Mouse (Mus musculus) kidney, adult 2 months (tissue): ENCODE measurements around the gene Erap1. TPM values are rescaled to one million over a fixed set of nuclear protein-coding genes. Genes with fewer than 3 reads are reported as not detected.

Experiments
- DNase-seq: peaks from one replicate; pipeline ENCODE4 v3.0.0; 2021
- H3K27ac ChIP-seq: fragments of 200-500 bp; 2 replicates; pipeline ENCODE4 v1.5.1; 2012; ENCODE audit warnings: low read depth, low read length, control low read depth, inconsistent platforms; ENCODE audit not compliant: insufficient read depth
- H3K27me3 ChIP-seq: fragments of 200-500 bp; replicated peaks from 2 replicates; pipeline ENCODE4 v1.6.1; 2012; ENCODE audit warnings: mild to moderate bottlenecking, moderate library complexity, low read length, inconsistent platforms; ENCODE audit not compliant: control insufficient read depth, insufficient read depth
- H3K36me3 ChIP-seq: fragments of 200-500 bp; 2 replicates; pipeline ENCODE4 v1.6.1; 2012; ENCODE audit warnings: mild to moderate bottlenecking, moderate library complexity, low read length, inconsistent platforms; ENCODE audit not compliant: control insufficient read depth, insufficient read depth
- H3K4me1 ChIP-seq: fragments of 200-500 bp; 2 replicates; pipeline ENCODE4 v1.6.1; 2011; ENCODE audit warnings: low read length; ENCODE audit not compliant: control insufficient read depth, insufficient read depth
- H3K4me3 ChIP-seq: fragments of 200-500 bp; 2 replicates; pipeline ENCODE4 v1.5.1; 2011; ENCODE audit warnings: mild to moderate bottlenecking, low read depth, low read length, control low read depth; ENCODE audit not compliant: insufficient read depth
- CTCF ChIP-seq: fragments of 200-500 bp; conservative IDR thresholded peaks from 2 replicates; pipeline ENCODE4 v1.5.1; 2011; ENCODE audit warnings: low read depth, mild to moderate bottlenecking, control low read depth, low read length, moderate library complexity, mixed read lengths; ENCODE audit not compliant: insufficient read depth, insufficient read length
- POLR2A ChIP-seq: fragments of 200-500 bp; IDR thresholded peaks from one replicate; pipeline ENCODE4 v1.6.1; 2011; ENCODE audit warnings: low read depth, low read length, control low read depth
- WGBS: fragments of 180-500 bp; shearing (Covaris S2); methylation state at CpG from one replicate; pipeline ENCODE4 v1.1.7; 2018; 5-methylcytosine and 5-hydroxymethylcytosine counted together
- polyA plus RNA-seq: library from polyadenylated mRNA; depleted of rRNA; stranded (reverse); fragments of >200 nt; gene quantifications from 2 replicates; pipeline ENCODE4 v1.2.3, GENCODE M21; 2012; rRNA removed

The Erap1 gene
- polyA plus RNA-seq, 1 experiment: 13.3 TPM

- peaks cover 15% of the 10 kb centered on the region for H3K36me3 ChIP-seq
- H3K27me3 ChIP-seq: no peaks in the 10 kb centered on the region
- no peaks in the 10 kb centered on the region for H3K4me1 ChIP-seq
- H3K4me3 ChIP-seq: no peak overlapping the region
- DNase-seq: no peak
- no peak for TF ChIP-seq CTCF
- no peak for TF ChIP-seq POLR2A
- WGBS: 91% methylated on average over 5 of the region's 5 CpGs
- H3K27ac ChIP-seq: no peak overlapping the region
Observed at GRCm38 (mm10) chr13:74735834-74736233, 96.5 kb downstream of the Erap1 start.

- Histone ChIP-seq H3K36me3 (peaks cover 16% of the 10 kb centered on the region), H3K4me3 (no peak overlapping the region), H3K4me1 (no peaks in the 10 kb centered on the region), H3K27ac (no peak overlapping the region), H3K27me3 (no peaks in the 10 kb centered on the region)
- 92% methylated on average over 2 of the region's 2 CpGs for WGBS
- no peak for DNase-seq
- TF ChIP-seq POLR2A (no peak), CTCF (no peak)
Observed at GRCm38 (mm10) chr13:74736396-74736795, 97.0 kb downstream of the Erap1 start.

Other genes starting within 250 kb of the Erap1 start
- gene Zfp72, start 248.7 kb upstream of the Erap1 start, polyA plus RNA-seq: 0.26 and 0.47 TPM in 2 replicates
- 92.8 and 142 TPM in 2 replicates for gene Ftl1-ps1, start 239.9 kb upstream of the Erap1 start, polyA plus RNA-seq
- gene Zfp825, start 145.6 kb upstream of the Erap1 start, polyA plus RNA-seq: 1.2 and 1.7 TPM in 2 replicates
- gene Cast, start 169.2 kb downstream of the Erap1 start, polyA plus RNA-seq: 7.2 and 8.4 TPM in 2 replicates